Mouse (Mus musculus) thymus, adult 2 months (tissue): ENCODE results near the gene Pramef12.

Experiments used
- CTCF ChIP-seq: fragments of 200-500 bp; IDR thresholded peaks from 2 replicates; pipeline ENCODE4 v1.5.1; 2012; ENCODE audit warnings: mild to moderate bottlenecking, control low read depth, low read length, moderate library complexity, borderline replicate concordance; ENCODE audit not compliant: control insufficient read depth, poor library complexity, insufficient read depth; ENCODE audit errors: extremely low read depth
- POLR2A ChIP-seq: fragments of 200-500 bp; IDR thresholded peaks from 2 replicates; pipeline ENCODE4 v1.6.1; 2012; ENCODE audit warnings: mild to moderate bottlenecking, low read length, control low read depth, moderate library complexity; ENCODE audit not compliant: control insufficient read depth, poor library complexity, insufficient read depth; ENCODE audit errors: extremely low read depth

- TF ChIP-seq POLR2A (no peak), CTCF (no peak)
Measured at GRCm38 (mm10) chr4:144438672-144439071, 30.4 kb upstream of the Pramef12 start, which contains the start of gene 1700012P22Rik.
